Mouse (Mus musculus): Measurements from ENCODE around the gene 6430628N08Rik.
A peak's percentile ranks its signal among the peaks of the same experiment; 100 is the strongest.

The 6430628N08Rik gene

DNA sequence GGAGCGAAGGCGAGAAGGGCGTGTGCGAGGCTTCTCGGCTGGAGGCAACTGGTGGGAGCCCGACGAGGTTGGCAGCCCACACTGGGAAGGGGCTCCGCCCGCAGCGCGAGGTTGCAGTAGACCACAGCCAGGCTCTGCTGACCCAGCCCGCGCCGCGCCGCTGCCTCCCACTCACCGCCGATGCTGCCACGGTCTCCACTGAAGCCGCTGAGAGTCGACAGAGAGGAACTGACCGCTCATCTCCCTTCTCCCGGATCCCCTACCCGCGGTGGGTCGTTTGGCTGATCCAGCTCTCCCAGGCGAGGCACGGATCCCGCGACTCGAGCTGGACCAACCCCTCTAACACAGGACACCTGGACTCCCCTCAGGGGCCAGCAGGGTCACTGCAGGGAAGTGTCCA lies at the start of gene 6430628N08Rik:
Gene 6430628N08Rik (plus strand): TSS at position 113 of the 400 bp plus-strand sequence.
- DNase-seq (ENCODE audit: low spot score), result no peak

DNA sequence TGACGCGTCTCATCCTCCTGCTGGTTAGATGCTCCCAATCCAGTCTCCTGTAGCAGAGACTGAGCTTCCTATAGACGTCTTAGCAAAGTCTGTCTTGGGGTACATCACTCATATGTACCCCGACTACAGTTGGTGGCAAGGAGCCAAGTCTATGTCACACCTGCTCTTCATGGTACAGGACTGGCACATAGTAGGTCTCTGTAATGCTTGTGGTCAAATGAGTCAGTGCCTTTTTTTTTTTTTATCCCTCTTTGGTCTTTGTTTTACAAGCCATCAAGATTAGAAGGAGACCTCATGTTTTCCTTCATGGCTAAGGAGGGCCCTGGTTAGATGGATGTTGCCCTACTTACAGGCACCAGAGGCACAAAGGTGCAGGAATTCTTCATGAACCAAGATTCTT lies 49.6 kb upstream of the 6430628N08Rik start:
- no peak for DNase-seq (ENCODE audit: low spot score)

DNA sequence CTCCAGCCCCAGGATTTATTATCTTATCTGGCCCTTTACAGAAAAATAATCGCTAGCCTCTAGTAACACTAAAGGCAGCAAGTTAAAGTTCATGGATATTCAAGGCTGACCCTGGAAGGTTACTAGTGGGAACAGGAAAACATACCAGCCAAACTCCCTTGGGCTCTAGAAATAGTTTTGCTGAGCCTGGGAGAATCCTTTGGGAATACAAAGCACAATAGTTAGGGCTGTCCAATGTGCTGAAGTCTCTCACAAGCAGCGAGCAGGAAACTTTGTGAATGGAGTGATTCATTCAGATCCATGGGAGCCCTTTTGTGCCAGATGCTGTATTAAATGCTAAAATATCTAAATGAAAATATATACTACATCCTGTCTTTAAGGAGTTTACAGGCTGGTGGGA lies 43.8 kb upstream of the 6430628N08Rik start:
- DNase-seq (ENCODE audit: low spot score), result no peak

DNA sequence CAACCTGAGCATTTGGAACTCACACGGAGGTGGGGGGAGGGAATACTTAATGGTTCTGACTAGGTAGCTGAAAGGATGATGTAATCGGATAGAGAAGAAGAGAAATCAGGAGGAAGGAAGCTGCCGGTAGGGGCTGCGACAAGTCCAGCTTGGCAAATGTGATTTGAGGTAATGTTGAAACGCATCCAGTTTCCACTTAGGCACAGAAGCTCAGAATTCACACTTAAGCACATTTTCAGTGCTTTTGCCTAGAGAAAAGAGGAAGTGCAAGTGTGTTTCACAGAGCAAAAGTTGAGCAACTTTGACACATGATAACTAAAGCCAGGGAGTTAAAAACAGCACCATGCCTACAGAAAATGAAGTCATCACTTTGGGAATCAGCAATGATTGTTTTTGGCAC lies 43.1 kb upstream of the 6430628N08Rik start:
- no peak for DNase-seq (ENCODE audit: low spot score)

DNA sequence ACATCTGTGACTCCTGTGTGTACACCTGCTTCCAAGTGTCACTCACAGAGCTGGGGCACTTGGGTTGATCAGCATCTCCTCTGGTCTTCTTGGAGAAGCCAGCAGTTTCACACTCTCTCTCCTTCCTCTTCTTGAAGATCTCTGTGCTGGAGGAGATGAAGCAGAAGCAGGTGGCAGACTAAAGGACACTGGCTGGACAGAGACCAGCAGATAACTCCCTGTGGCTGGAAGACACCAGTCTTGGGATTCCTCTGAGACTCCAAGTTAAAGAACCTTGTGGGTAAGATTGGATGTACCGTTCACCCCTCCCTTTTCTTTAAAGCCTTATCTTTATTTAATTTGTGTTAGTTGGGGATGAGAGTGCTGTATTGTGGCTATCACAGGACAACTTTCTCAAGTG lies 42.4 kb upstream of the 6430628N08Rik start:
- DNase-seq (ENCODE audit: low spot score), result no peak

DNA sequence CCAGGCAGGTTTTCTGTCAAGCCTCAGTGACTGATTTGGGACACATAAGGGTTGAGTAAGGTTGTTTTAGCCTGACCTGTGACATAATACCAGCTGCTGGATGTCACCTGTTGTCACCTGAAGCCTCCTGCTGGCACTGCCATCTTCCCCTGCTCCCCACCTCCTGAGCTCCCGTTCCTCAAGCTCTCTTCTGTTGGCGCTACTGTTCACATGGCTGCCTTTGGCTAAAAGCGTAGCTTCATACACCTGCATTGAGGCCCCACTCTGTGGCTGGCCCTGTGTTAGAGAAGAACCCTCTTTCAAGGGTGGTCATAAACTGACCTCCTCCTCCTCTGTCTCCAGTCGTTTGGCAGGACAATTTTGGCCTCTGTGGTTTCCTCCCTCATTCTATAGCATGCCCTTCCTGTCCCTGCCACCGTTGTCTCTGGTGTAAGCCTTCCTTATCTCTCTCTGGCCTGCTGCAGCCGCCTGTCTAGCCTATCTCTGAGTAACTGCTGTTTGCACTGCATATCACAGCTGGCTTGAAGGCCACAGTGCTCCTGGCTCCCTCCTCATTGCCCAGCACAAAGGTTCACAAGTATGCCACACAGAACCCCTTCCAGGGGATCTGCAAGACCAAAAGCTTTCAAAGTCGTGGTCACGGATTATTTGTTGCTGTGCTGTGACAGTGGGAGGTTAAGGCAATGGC lies 41.3 kb upstream of the 6430628N08Rik start:
- peak; percentile 57 for DNase-seq (ENCODE audit: low spot score)

- no peak for DNase-seq (ENCODE audit: low spot score)
Observed at GRCm38 (mm10) chr4:115850111-115850510, 40.4 kb upstream of the 6430628N08Rik start.

- DNase-seq (ENCODE audit: low spot score), result no peak
Observed at GRCm38 (mm10) chr4:115850631-115851030, 39.8 kb upstream of the 6430628N08Rik start.

DNA sequence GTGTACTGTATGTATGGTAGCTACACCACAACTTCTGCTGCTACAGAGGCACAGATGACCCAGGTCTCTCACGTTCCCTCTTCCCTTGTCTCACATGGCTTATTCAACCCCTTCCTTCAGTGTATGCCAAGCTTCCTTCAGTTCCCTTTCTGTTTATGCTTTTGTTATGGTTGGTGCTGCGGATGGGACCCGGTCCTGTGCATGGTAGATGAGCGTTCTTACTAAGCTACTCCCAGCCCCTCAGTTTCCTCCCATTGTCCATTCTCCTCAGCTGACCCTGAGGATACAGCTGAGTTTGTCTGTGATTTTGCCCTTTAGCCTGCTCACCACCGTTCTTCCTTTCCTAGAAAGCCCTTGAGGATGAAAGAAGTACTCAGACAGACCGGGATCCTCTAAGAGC lies 38.9 kb upstream of the 6430628N08Rik start:
- DNase-seq (ENCODE audit: low spot score), result no peak

DNA sequence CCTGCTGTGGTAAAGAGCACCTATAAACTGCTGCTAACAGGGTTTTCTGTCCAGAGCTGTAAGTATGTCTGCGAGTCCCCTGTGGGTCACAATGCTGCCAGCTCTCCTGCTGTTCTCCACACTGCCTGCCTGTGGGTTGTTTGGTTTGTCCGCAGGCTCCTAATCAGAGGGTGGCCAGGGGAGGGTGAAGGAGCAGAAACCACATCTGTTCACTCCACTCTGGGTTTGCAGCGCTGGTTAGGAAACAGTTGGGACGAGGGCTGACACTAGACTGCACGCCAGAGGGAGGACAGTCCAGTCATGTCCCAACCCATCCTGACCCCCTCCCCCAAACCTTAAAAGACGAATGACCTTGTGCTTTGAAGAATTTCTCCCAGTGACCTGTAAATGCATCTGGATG lies 35.4 kb upstream of the 6430628N08Rik start:
- no peak for DNase-seq (ENCODE audit: low spot score)

GRCm38 (mm10) chr4:115855609-115856008 lies 34.9 kb upstream of the 6430628N08Rik start:
- DNase-seq (ENCODE audit: low spot score), result no peak

- DNase-seq (ENCODE audit: low spot score), result peak; percentile 18
Observed at GRCm38 (mm10) chr4:115856282-115856681, 34.2 kb upstream of the 6430628N08Rik start.

DNA sequence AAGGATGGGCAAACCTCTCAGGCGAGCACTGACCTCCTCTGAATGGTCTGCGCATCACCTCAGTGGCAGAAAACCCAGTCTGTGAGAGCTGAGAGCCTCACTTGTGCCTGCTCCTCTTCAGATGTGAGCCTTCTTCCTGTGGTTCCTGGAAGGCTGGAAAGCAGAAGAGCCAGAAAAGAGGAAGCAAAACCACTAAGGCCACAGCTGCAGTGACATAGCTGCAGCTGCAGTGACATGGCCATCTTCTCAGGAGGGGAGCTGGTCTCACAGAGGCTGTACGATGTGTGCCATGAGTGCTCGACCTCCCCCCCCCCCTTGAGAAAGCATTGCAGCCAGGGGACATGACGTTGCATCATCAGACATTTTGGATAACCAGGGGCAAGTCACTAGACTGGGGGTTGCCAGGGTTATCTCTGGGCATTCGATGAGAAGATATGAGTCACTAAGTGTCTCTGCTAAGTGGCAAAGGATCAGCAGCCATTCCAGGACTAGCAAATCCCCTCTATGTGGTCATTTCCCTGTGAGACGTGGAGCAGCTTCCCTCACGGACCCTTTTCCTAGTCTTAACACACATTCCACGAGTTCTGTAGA lies 33.1 kb upstream of the 6430628N08Rik start:
- no peak for DNase-seq (ENCODE audit: low spot score)

DNA sequence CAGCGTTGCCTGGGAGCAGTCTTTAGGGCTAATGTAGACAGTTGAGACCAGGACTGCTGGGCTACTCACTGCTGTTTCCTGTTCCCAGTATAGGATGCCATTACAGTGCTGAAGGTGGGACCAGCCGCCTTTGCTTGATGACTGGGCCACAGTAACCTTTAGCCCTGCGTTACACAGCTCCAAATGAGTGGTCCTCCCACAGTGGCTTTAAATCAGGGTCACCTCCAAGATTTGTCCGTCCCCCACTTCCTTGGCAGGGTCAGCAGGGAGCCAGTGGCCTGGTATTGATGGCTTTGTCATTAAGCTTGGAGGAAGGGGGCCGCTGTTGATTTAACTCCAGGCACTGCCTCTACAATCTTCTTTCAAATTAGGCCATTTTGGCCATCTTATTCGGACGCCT lies 27.1 kb upstream of the 6430628N08Rik start:
- no peak for DNase-seq (ENCODE audit: low spot score)

- DNase-seq (ENCODE audit: low spot score), result peak; percentile 9
Observed at GRCm38 (mm10) chr4:115863880-115864279, 26.6 kb upstream of the 6430628N08Rik start.

DNA sequence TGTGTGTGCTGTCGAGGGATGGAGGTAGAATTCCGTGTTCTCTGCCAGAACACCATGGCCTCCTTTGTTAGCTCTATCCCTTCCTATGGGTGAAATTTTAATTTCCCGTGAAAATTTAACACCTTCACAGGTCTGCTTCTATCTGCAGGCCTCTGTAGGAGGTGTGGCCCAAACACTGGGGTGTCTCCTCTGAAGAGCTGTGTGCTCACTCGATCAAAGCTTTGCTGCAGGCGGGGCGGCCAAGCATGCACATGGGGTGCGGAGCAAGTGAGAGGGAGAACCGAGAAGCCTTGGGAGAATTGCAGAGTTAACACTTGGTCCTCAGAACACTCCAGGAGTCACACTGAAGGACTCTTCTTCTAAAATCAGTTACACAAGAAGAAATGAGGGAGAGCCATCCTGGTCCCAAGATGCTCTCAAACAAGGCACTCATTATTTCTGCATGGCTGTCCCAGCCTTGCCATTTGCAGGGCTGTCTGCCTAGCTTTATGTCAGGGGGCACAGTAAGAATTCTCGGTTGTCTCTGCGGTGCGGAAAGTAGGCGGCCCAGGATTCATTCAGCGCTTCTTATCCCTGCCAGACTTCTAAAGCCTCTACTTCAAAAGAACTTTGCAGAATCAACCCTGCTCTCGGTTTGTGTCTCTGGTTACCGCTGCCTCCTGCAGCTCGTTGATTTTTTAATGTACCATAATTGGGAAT lies 20.8 kb upstream of the 6430628N08Rik start:
- DNase-seq (ENCODE audit: low spot score), result no peak

DNA sequence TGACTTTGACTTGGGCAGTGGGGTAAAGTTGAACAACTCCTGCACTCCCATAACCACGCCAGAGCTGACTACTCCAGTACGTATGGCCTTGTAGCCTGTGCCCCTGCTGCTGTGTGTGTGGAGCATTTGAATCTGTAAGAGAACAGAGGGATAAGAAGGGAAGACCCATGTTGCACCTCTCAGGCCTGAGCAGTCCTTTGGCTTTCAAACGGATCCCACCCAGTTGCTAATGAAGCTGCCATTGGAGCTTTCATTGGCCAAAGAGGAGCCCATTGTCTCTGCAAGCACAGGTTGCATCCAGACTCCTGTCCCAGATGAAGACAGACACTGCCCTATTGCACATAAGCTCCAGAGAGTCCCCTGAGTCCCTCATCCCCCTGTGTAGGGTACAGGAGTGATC lies 17.2 kb upstream of the 6430628N08Rik start:
- DNase-seq (ENCODE audit: low spot score), result no peak

- no peak for DNase-seq (ENCODE audit: low spot score)
Observed at GRCm38 (mm10) chr4:115878216-115878678, 12.2 kb upstream of the 6430628N08Rik start.

- no peak for DNase-seq (ENCODE audit: low spot score)
Observed at GRCm38 (mm10) chr4:115878828-115879227, 11.6 kb upstream of the 6430628N08Rik start.

DNA sequence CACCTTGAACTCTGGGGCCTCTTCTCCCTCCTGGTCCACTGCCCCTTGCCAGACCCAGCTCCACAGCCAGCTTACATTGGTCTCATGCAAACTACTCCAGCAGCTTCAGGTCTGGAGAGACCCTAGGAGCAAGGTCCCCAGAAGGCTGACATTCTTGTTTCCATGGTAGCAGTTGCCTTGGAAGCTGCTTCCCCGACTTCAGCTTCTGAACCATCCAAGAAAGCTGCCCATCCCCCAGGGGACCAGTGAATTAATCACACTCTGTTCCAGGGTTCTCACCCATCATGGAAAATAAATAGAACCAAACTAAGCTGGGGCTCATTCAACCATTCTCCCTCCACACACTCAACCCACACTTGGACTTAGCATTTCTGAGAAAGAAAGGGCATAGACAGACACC lies 9.3 kb upstream of the 6430628N08Rik start:
- no peak for DNase-seq (ENCODE audit: low spot score)

DNA sequence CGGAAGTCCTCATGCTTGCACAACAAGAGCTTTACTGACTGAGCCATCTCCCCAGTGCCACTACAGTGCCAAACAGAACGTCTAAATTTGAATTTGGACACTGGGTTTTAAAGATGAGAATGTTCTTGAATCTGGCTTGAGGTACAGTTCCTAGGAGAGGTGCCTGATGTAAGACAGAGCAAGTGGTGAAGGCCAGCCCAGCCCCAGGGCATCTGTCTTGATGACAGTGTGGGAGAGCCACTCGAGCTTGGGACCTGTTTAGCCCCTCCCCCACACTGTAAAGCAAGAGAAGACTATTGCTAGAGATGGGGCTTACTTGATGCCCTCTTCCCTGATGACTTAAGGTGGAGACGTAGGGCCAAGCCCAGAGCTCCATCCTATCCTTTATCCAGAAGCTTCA lies 8.3 kb upstream of the 6430628N08Rik start:
- DNase-seq (ENCODE audit: low spot score), result no peak

- DNase-seq (ENCODE audit: low spot score), result no peak
Observed at GRCm38 (mm10) chr4:115884022-115884421, 6.4 kb upstream of the 6430628N08Rik start, which contains the start of gene Kncn. Gene Kncn (plus strand): TSS chr4:115884400.

GRCm38 (mm10) chr4:115885846-115886245 lies 4.6 kb upstream of the 6430628N08Rik start:
- DNase-seq (ENCODE audit: low spot score), result no peak
